Mouse (Mus musculus) midbrain, embryonic 16.5 days (tissue): ENCODE results near the gene Wdr37. TPM values are rescaled to one million over a fixed set of nuclear protein-coding genes. Genes with fewer than 3 reads are reported as not detected.

Source experiments
- microRNA-seq: library from miRNA; unstranded; fragments of <30 nt; microRNA quantifications from one replicate; pipeline ENCODE4, GENCODE M21; 2017
- polyA plus RNA-seq: library from polyadenylated mRNA; unstranded; fragments of >200 nt; fragmentation: Nextera tagmentation; extraction: Ambion mirVana; gene quantifications from 2 replicates; pipeline ENCODE4 v1.2.1, GENCODE M21; 2015

Gene Wdr37
- polyA plus RNA-seq, 1 experiment from 2014 or later: 57.5 TPM

Small RNA genes within 50 kb of the gene (microRNA-seq; reads per million reads assigned to microRNA genes)
- not detected for gene Gm22750

Other genes starting within 250 kb of the Wdr37 start
- 111 and 120 TPM in 2 replicates for gene Idi1, start 13.6 kb upstream of the Wdr37 start, polyA plus RNA-seq
- not detected in 2 replicates for gene Gm9745, start 76.3 kb upstream of the Wdr37 start, polyA plus RNA-seq
- not detected in 2 replicates for gene Idi2, start 81.0 kb upstream of the Wdr37 start, polyA plus RNA-seq
- 57.0 and 63.2 TPM in 2 replicates for gene Gtpbp4, start 124.2 kb upstream of the Wdr37 start, polyA plus RNA-seq
- gene Larp4b, start 222.0 kb upstream of the Wdr37 start, polyA plus RNA-seq: 41.6 and 42.6 TPM in 2 replicates